Mouse (Mus musculus) mouse embryonic stem cell (cell line): ENCODE measurements around the gene Prss41.

Experiments used
- in situ Hi-C, 2 experiments: fragments of 300-500 bp; cut with MboI; formaldehyde crosslinking; loops; 1 replicate in 1 of 2; 3 replicates in 1 of 2; pipeline ENCODE4 v1.14.3; 2019 to 2020; ENCODE audit warnings: low sequenced_read_pairs in 2 of 2, low pct_unique_long_range_greater_than_20kb in 1 of 2, mixed read lengths in 1 of 2; ENCODE audit not compliant: unreplicated experiment in 1 of 2

The Prss41 gene

GRCm38 (mm10) chr17:23831201-23831600, 12.8 kb downstream of the Prss41 start:
- in situ Hi-C loops, result no loop called here

- in situ Hi-C loops, result no loop called here
These were observed 14.8 kb downstream of the Prss41 start, which contains the start of gene Elob for GRCm38 (mm10) chr17:23829064-23829619. TSS of gene Elob (minus strand) at chr17:23829136.

GRCm38 (mm10) chr17:23828271-23829001, 15.5 kb downstream of the Prss41 start:
- in situ Hi-C loops, result no loop called here

- in situ Hi-C loops, result no loop called here
These were observed 18.4 kb downstream of the Prss41 start for GRCm38 (mm10) chr17:23825591-23825990.

GRCm38 (mm10) chr17:23823614-23824013, 20.4 kb downstream of the Prss41 start:
- in situ Hi-C loops, result no loop called here

GRCm38 (mm10) chr17:23823018-23823417, 21.0 kb downstream of the Prss41 start:
- in situ Hi-C loops, result no loop called here

- in situ Hi-C loops, result no loop called here
These were observed 21.9 kb downstream of the Prss41 start for GRCm38 (mm10) chr17:23822094-23822493.

- in situ Hi-C loops, result no loop called here
These were observed 23.2 kb downstream of the Prss41 start for GRCm38 (mm10) chr17:23820731-23821130.

GRCm38 (mm10) chr17:23819235-23819634, 24.7 kb downstream of the Prss41 start:
- in situ Hi-C loops, result no loop called here

- in situ Hi-C loops, result no loop called here
These were observed 25.4 kb downstream of the Prss41 start for GRCm38 (mm10) chr17:23818579-23818978.

GRCm38 (mm10) chr17:23815641-23816040, 28.3 kb downstream of the Prss41 start:
- in situ Hi-C loops, result no loop called here

- in situ Hi-C loops, result no loop called here
These were observed 36.1 kb downstream of the Prss41 start for GRCm38 (mm10) chr17:23807918-23808317.

- in situ Hi-C loops, result no loop called here
These were observed 37.1 kb downstream of the Prss41 start for GRCm38 (mm10) chr17:23806867-23807266.

- in situ Hi-C loops, result no loop called here
These were observed 39.4 kb downstream of the Prss41 start for GRCm38 (mm10) chr17:23804426-23805085.

- in situ Hi-C loops, result no loop called here
These were observed 40.5 kb downstream of the Prss41 start for GRCm38 (mm10) chr17:23803366-23804041.

- in situ Hi-C loops, result no loop called here
These were observed 41.1 kb downstream of the Prss41 start for GRCm38 (mm10) chr17:23802746-23803365.

- in situ Hi-C loops, result no loop called here
These were observed 42.3 kb downstream of the Prss41 start for GRCm38 (mm10) chr17:23801627-23802026.

- in situ Hi-C loops, result no loop called here
These were observed 46.7 kb downstream of the Prss41 start for GRCm38 (mm10) chr17:23797316-23797715.

- in situ Hi-C loops, result no loop called here
These were observed 48.6 kb downstream of the Prss41 start for GRCm38 (mm10) chr17:23795323-23795722.
